Mouse (Mus musculus): ENCODE measurements around the gene Cdkn3. TPM values are rescaled to one million over a fixed set of nuclear protein-coding genes. Genes with fewer than 3 reads are reported as not detected.

Gene Cdkn3
- total and polyA plus RNA-seq, 3 experiments: 16.0 to 27.8 (median 22.8) TPM

- Histone ChIP-seq H3K27me3 (replicated peaks) (no peaks in the 10 kb centered on the region), H3K4me1 (ENCODE audit: control insufficient read depth in 1 of 2, insufficient read depth in 2 of 2) (no peaks in the 10 kb centered on the region), H3K4me2 (ENCODE audit: insufficient read depth, low read depth, poor library complexity, severe bottlenecking) (no peak overlapping the region), H3K36me3 (replicated peaks in 1 of 2; ENCODE audit: control insufficient read depth in 1 of 2, insufficient read depth in 1 of 2, low read length in 1 of 2) (no peaks in the 10 kb centered on the region), H3K9me3 (replicated peaks; ENCODE audit: low read length) (no peaks in the 10 kb centered on the region), H3K79me2 (replicated peaks; ENCODE audit: control insufficient read depth, extremely low read depth, insufficient read depth, poor library complexity, severe bottlenecking) (no peaks in the 10 kb centered on the region), H3K4me3 (replicated peaks in 1 of 3; ENCODE audit: low read depth in 2 of 3, low read length in 2 of 3, poor library complexity in 1 of 3) (no peak overlapping the region), H3K27ac (ENCODE audit: insufficient read depth, low read depth) (no peak overlapping the region), H3K9ac (ENCODE audit: insufficient read depth, low read depth) (no peak overlapping the region)
- in situ Hi-C loops (cut with MboI; ENCODE audit: low pct_ligation_motif_present, low pct_unique_long_range_greater_than_20kb, low sequenced_read_pairs) (no loop called here), dilution Hi-C loops (cut with MboI; ENCODE audit: extremely low pct_ligation_motif_present, extremely low pct_unique_long_range_greater_than_20kb, low sequenced_read_pairs) (no loop called here)
- no peak for DNase-seq (ENCODE audit: extremely low read depth)
- TF ChIP-seq UBTF (IDR thresholded peaks at IDR 0.05; ENCODE audit: low read depth, low read length): no peak
- TF ChIP-seq CHD1 (IDR thresholded peaks at IDR 0.05; ENCODE audit: low read depth, low read length): no peak
- TF ChIP-seq POLR2AphosphoS2 (IDR thresholded peaks at IDR 0.05; ENCODE audit: low read depth, low read length): no peak
- no peak for TF ChIP-seq ZNF384 (IDR thresholded peaks at IDR 0.05; ENCODE audit: low read depth, low read length)
- no peak for TF ChIP-seq E2F4 (IDR thresholded peaks at IDR 0.05; ENCODE audit: insufficient replicate concordance, low read depth, low read length)
- TF ChIP-seq HCFC1 (IDR thresholded peaks at IDR 0.05; ENCODE audit: low read depth, low read length): no peak
- no peak for TF ChIP-seq TCF12 (IDR thresholded peaks at IDR 0.05; ENCODE audit: low read depth, low read length)
- no peak for TF ChIP-seq MAFK (IDR thresholded peaks at IDR 0.05; ENCODE audit: insufficient replicate concordance, low read length)
- no peak for TF ChIP-seq ETS1 (conservative IDR thresholded peaks at IDR 0.05; ENCODE audit: low read depth, low read length)
- no peak for TF ChIP-seq MXI1 (IDR thresholded peaks at IDR 0.05; ENCODE audit: low read depth, low read length)
- no peak for TF ChIP-seq JUND (conservative IDR thresholded peaks at IDR 0.05; ENCODE audit: low read depth, low read length)
These were observed 41.8 kb upstream of the Cdkn3 start for GRCm38 (mm10) chr14:46718483-46718922.

GRCm38 (mm10) chr14:46722031-46722430 is 38.3 kb upstream of the Cdkn3 start:
- Histone ChIP-seq H3K79me2 (replicated peaks; ENCODE audit: control insufficient read depth, extremely low read depth, insufficient read depth, poor library complexity, severe bottlenecking) (no peaks in the 10 kb centered on the region), H3K27ac (ENCODE audit: insufficient read depth, low read depth) (no peak overlapping the region), H3K4me3 (replicated peaks in 1 of 3; ENCODE audit: low read depth in 2 of 3, low read length in 2 of 3, poor library complexity in 1 of 3) (no peak overlapping the region), H3K4me2 (ENCODE audit: insufficient read depth, low read depth, poor library complexity, severe bottlenecking) (no peak overlapping the region), H3K4me1 (ENCODE audit: control insufficient read depth in 1 of 2, insufficient read depth in 2 of 2) (no peaks in the 10 kb centered on the region), H3K27me3 (replicated peaks) (no peaks in the 10 kb centered on the region), H3K36me3 (replicated peaks in 1 of 2; ENCODE audit: control insufficient read depth in 1 of 2, insufficient read depth in 1 of 2, low read length in 1 of 2) (no peaks in the 10 kb centered on the region), H3K9ac (ENCODE audit: insufficient read depth, low read depth) (no peak overlapping the region), H3K9me3 (replicated peaks; ENCODE audit: low read length) (no peaks in the 10 kb centered on the region)
- in situ Hi-C loops (cut with MboI; ENCODE audit: low pct_ligation_motif_present, low pct_unique_long_range_greater_than_20kb, low sequenced_read_pairs) (loop anchor here (10.0 kb wide), 1 partner anchor 737 kb away; no protein-coding TSS in a partner anchor), dilution Hi-C loops (cut with MboI; ENCODE audit: extremely low pct_ligation_motif_present, extremely low pct_unique_long_range_greater_than_20kb, low sequenced_read_pairs) (no loop called here)
- DNase-seq (ENCODE audit: extremely low read depth): peak; percentile 39
- TF ChIP-seq RAD21 (IDR thresholded peaks at IDR 0.05; ENCODE audit: low read depth, low read length): peak; percentile 53
- no peak for TF ChIP-seq TBP (conservative IDR thresholded peaks at IDR 0.05; ENCODE audit: low read depth, low read length)
- TF ChIP-seq SMC3 (IDR thresholded peaks at IDR 0.05; ENCODE audit: low read depth, low read length): peak; percentile 61
- peak; percentile 25 to 95; a peak in 3 of 4 replicates for TF ChIP-seq CTCF (conservative IDR thresholded peaks at IDR 0.05 in 1 of 2, IDR thresholded peaks at IDR 0.05 in 1 of 2; ENCODE audit: low read depth in 2 of 2, low read length in 2 of 2)
